Mouse (Mus musculus) embryonic fibroblast, embryonic 13.5 days (primary cell): ENCODE data around the gene Spata20. TPM values are rescaled to one million over a fixed set of nuclear protein-coding genes. Genes with fewer than 3 reads are reported as not detected.

ENCODE experiments used
- H3K27ac ChIP-seq: 2 replicates; pipeline ENCODE4 v1.5.1; 2012; ENCODE audit warnings: low read length, control low read depth, inconsistent platforms; ENCODE audit not compliant: insufficient read depth
- H3K4me1 ChIP-seq: 2 replicates; pipeline ENCODE4 v1.6.1; 2011; ENCODE audit warnings: low read length; ENCODE audit not compliant: control insufficient read depth, insufficient read depth
- H3K4me3 ChIP-seq: 2 replicates; pipeline ENCODE4 v1.5.1; 2011; ENCODE audit warnings: mild to moderate bottlenecking, control low read depth, low read length; ENCODE audit not compliant: insufficient read depth
- CTCF ChIP-seq: IDR thresholded peaks from 2 replicates; pipeline ENCODE4 v1.5.1; 2011; ENCODE audit warnings: mild to moderate bottlenecking, control low read depth, low read length, moderate library complexity, borderline replicate concordance; ENCODE audit not compliant: insufficient read depth
- POLR2A ChIP-seq: IDR thresholded peaks from 2 replicates; pipeline ENCODE4 v1.6.1; 2011; ENCODE audit warnings: low read depth, mild to moderate bottlenecking, control low read depth, low read length, moderate library complexity
- polyA plus RNA-seq: library from polyadenylated mRNA; stranded (reverse); fragments of >200 nt; gene quantifications from 2 replicates; pipeline ENCODE4 v1.2.4, GENCODE M21; 2011; ENCODE audit warnings: low read depth; ENCODE audit not compliant: missing spikeins, insufficient read length

The Spata20 gene
- polyA plus RNA-seq, 1 experiment: not detected

- no peak for TF ChIP-seq POLR2A
- TF ChIP-seq CTCF: no peak
- H3K4me1 ChIP-seq: no peaks in the 10 kb centered on the region
- H3K27ac ChIP-seq: no peak overlapping the region
- no peak overlapping the region for H3K4me3 ChIP-seq
Measured at GRCm38 (mm10) chr11:94457001-94457400, 29.0 kb downstream of the Spata20 start.

- H3K4me3 ChIP-seq: no peak overlapping the region
- TF ChIP-seq CTCF (no peak), POLR2A (no peak)
- no peaks in the 10 kb centered on the region for H3K4me1 ChIP-seq
- no peak overlapping the region for H3K27ac ChIP-seq
Measured at GRCm38 (mm10) chr11:94456347-94456746, 29.6 kb downstream of the Spata20 start.

- H3K4me3 ChIP-seq: no peak overlapping the region
- no peak overlapping the region for H3K27ac ChIP-seq
- no peaks in the 10 kb centered on the region for H3K4me1 ChIP-seq
- TF ChIP-seq POLR2A (no peak), CTCF (no peak)
Measured at GRCm38 (mm10) chr11:94455161-94455820, 30.7 kb downstream of the Spata20 start.

DNA sequence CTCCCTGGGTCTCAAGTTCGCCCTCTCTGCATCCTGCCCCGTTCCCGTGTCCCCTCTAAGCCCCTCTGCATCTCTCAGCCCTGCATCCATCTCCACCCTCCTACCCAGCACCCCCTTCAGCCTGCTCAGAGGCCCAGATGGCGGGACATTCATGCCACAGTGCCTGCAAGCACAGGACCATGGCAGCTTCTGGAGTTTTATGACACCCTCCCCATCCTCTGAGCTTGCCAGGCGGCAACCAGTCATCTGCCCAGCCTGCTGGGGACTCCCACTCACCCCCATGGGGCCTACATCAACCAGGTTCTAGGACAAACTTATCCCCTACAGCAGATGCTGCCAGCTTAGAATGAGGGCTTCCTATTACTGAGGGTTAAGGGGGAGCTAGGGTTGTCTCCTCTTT is 31.2 kb downstream of the Spata20 start:
- H3K27ac ChIP-seq: no peak overlapping the region
- TF ChIP-seq CTCF (no peak), POLR2A (no peak)
- no peak overlapping the region for H3K4me3 ChIP-seq
- H3K4me1 ChIP-seq: no peaks in the 10 kb centered on the region

DNA sequence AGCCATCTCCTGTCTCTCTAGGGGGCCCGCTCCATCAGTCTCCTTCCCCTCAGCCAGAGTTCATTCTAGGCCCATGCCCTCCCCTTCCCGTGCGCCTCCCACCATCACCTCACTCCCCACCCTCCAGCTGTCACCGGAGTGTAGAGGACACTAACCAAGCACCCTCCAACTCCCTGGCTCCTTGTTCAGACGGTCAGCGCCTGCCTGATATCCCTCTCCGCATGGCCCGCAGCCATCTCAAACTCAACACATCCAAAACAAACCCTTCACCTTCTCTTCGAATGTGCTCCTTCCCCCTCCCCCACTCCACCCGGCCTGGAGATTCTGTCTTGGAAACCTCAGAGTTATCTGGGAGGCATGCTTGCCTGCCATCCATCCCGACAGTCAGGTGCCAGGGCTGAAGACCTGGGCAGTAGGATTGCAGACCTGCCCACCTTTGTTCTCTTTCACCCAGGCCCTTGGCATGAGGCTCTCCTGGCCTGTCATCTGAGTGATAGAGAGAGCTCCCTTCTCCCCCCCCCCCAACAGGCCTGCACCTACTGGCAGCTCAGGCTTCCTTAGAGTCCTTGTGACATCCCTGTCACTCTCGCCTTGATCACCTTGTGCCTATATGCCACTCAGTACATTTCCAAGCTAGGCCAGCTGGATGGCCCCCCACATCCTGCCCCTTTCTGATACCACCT is 34.7 kb downstream of the Spata20 start:
- Histone ChIP-seq H3K4me3 (no peak overlapping the region), H3K27ac (no peak overlapping the region), H3K4me1 (no peaks in the 10 kb centered on the region)
- no peak for TF ChIP-seq CTCF
- no peak for TF ChIP-seq POLR2A

DNA sequence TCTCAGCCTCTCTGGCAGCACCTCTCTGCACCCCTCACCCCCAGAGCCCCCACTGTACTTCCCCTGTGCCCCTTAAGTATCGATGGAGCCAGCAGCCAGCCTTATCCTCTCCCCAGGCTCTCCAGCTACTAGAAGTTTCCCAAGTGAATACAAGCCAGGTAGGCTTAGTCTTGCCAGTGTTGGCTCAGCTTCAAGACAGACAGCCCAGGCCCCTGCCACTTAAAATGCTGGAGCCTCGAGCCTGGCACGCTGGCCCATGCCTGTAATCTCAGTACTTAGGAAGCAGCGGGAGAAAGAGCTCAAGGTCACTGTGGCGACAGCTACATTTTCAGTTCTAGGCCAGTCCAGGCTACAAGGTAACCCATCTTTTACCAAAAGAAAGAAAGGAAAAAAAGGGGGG is 36.1 kb downstream of the Spata20 start:
- no peak for TF ChIP-seq POLR2A
- TF ChIP-seq CTCF: no peak
- Histone ChIP-seq H3K27ac (no peak overlapping the region), H3K4me1 (no peaks in the 10 kb centered on the region), H3K4me3 (no peak overlapping the region)

DNA sequence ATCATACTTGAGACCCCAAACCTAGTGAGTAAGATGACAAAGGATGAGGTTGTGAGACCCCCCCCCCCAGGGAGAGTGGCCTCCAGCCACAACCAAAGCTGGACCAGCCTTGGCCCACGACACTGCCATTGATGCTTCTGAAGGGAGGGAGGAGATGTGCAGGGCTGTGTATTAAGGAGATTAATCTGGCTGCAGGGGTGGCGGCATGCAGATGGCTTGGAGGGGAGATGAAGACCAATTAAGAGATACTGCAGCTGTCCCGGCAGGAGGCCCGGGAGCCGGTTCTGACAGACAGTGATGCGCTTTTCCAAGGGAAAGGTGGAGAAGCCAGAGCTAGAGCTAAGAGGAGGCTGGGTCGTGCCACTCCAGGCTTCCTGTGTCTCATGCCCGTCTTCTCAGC is 36.7 kb downstream of the Spata20 start:
- Histone ChIP-seq H3K4me3 (no peak overlapping the region), H3K27ac (no peak overlapping the region), H3K4me1 (no peaks in the 10 kb centered on the region)
- TF ChIP-seq CTCF: no peak
- no peak for TF ChIP-seq POLR2A

- Histone ChIP-seq H3K4me1 (no peaks in the 10 kb centered on the region), H3K4me3 (no peak overlapping the region), H3K27ac (no peak overlapping the region)
- TF ChIP-seq CTCF (no peak), POLR2A (no peak)
Measured at GRCm38 (mm10) chr11:94447017-94447416, 39.0 kb downstream of the Spata20 start.

DNA sequence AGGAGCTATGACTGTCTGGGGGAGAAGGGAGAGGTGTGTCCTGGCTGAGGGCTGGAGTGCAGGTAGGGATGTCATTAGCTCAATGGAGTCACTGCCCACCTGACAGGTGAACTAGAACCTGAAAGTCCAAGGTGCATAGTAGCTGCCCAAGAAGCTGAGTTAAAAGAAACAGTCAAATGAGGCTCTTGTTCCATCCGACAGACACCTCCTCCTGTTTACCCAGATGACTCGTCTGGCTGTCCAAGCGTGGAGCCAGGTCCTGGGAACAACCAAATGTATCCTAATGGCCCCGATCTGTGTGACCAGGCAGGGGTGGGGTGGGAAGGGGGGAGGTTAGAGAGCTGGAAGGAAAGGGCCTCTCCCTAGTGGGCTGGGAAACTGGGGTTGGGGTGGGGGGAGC is 40.7 kb downstream of the Spata20 start:
- Histone ChIP-seq H3K27ac (no peak overlapping the region), H3K4me3 (no peak overlapping the region), H3K4me1 (no peaks in the 10 kb centered on the region)
- TF ChIP-seq POLR2A: no peak
- TF ChIP-seq CTCF: no peak

GRCm38 (mm10) chr11:94444829-94445228 is 41.1 kb downstream of the Spata20 start:
- Histone ChIP-seq H3K4me1 (no peaks in the 10 kb centered on the region), H3K4me3 (no peak overlapping the region), H3K27ac (no peak overlapping the region)
- TF ChIP-seq POLR2A: no peak
- no peak for TF ChIP-seq CTCF
